Mouse (Mus musculus) Muller cell, postnatal 12 days (primary cell): ENCODE results near the gene Slc25a27.

Source experiments
- DNase-seq: peaks from one replicate; pipeline ENCODE4 v3.0.0-alpha.2; 2015; ENCODE audit errors: inconsistent ontology term

The Slc25a27 gene

DNA sequence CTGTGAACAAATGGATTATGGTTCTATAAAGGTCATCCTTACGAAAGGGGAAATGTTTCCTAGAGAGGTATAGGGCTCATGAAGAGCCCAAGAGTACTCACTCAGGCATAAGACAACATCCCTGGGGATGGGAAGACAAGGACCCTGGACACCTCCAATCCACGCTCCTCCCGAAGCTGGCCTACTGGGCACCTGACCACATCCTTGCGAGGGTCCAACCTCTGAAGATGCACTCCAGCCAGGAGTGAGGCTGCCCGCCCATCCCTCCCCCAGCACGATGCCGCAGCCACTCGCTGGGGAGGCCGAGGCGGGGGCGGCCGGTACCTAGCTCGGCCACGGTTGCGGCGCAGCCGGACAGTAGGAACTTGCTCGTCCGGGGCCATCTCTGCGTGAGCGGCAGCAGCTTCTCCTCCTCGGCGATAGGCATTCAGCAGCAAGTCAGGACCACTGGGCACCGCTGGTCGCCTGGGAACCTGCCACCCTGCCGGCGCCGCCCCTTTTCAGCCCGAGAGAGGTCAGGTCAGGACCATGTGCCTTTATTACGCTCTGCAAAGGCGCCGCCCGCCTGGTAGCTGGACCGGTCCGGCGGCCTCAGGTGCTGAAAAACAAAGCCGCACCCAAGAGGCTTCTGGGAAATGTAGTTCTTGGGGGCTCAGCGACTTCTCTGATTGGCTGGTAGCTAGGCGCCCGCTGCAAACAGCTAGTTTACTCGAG lies at the start of gene Slc25a27:
Gene Slc25a27, minus strand, starts transcription at position 639 of the 714 bp plus-strand sequence.
- DNase-seq = peak; percentile 92

DNA sequence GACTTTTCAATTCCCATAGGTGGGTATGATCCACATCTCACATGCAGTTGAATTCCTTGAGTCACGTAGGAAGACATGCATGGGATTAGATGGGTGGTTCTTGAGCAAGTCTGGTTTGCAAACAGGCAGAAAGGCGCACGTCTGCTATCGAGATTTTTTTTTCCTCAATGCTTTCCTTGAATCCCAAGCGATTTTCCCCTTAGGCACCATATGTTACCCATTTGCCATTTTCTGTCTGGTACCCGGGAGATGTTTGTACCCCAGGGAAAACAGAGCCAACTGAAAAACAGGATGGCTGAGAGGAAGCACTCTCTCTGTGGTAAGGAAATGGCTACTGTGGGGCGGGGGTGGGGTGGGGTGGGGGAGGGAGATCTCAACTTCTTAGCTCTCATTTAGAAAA lies 49.6 kb upstream of the Slc25a27 start:
- DNase-seq = no peak

DNA sequence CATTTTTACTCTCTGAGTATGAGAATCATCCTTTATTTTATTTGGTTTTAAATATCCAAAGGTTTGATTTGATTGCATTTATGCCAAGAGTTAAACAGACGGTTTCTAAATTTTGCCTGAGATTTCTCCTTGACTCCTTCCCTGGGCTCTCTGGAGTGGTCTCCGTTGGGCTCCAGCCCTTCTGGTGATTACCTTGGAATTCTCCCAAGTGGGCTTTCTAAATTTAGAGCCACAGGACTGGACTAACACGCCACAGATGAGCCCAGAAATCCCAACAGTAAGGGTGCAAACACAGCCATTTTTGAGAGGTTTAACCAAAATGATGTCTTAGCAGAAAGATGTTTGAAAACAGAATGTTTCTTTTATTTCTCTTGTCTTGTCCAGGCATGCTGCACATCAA lies 47.2 kb upstream of the Slc25a27 start:
- DNase-seq = no peak

DNA sequence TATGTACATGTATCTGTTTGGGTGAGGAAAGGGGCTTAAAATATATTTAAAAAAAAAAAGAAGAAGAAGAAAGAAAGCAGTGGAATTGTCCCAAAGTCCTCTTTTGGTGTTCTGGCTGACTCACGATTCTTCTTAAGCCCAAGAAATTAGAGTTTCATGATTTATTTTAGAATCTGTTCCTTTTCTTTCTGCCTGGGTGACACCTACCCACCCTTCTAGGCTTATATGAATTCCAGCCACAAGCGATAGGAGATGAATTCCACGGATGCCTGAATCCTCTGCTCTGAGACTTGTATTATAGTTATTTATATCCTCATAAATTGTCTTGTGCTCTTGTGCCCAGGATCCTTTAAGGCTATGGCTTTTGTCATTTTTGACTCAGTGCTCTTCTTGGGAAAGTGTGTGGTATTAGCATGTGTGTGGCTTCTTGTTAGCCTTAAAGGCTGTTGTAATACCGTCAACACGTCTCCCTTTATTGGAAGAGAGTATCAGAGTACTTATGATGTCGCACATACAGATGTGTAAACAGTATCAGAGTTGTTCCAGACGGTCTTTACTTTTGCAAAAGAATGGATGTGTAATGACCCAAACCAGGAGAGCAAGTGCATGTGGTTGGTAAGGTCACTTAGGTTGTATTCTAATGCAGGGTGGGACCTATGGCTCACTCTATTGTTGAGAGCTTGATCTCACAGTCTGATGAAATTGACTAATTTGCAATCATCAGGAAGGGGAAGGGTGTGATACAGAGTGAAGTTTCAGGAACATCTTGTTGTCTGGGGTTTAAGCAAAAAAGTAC lies 44.7 kb upstream of the Slc25a27 start:
- no peak for DNase-seq

DNA sequence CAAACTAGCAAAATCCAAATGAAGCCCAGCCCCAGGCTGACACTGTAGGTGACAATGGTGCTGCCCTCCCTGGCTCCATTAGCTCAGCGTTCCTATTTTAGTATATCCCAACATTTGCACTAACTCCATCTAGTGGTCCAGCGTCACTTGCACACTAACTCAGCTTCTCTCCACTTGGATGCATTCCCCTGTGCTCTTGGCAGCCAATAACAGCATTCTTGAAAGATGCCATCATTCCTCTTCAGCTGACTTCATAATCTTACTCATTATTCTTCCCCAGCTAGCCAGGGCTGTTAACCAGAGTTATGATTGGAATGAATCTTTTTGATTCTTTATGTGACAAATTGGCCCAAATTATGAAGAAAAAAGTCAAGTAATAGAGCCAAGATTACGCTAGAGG lies 40.2 kb upstream of the Slc25a27 start:
- DNase-seq = peak; percentile 96

DNA sequence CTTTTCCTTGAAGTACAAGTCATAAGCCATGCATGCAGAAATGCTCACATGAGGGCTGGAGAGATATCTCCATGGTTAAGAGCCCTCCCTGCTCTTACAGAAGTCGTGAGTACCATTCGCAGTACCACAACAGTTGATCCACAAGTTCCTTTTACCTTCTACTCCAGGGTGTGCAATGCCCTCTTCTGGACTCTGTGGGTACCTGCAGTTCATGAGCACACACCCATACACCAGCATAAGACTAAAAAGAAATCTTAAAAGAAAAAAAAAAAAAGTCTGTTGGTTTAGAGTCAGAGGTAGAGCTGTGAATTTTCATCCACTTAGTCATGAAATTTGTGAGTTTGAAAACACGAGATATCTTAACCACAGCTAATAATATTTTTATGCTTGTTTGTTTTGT lies 39.7 kb upstream of the Slc25a27 start:
- DNase-seq = no peak

DNA sequence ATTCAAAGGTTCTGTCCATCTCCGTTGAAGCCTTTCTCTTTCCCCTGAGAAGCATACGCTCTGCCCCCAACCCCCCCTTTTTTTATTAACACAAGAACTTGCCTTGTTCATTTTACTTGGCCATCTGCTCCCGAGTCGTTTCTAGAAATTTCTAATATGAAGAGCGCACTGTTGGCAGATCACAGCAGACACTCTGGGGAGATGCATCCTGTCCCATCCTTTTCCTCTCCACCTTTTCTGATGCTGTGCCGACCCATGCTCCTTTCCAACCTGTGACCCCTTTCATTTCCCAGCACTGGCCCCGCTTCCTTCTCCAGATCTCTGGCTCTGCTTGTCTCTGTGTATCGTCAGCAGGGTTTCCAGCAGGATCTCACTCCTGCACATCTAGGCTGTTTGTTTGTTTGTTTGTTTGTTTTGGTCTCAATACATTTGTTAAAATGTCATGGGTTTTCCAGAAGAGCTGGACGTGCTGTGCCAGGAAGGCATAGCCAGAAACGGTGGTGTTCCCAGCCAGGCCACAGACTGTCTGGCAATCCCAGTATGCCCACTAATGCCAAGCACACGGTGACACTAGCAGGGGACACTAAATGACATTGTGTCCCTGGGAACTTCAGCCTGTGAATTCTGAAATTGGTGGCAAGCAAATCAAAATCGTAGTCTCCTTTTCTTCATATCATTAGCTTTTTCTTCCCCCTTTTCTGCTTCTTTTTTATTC lies 37.4 kb upstream of the Slc25a27 start:
- DNase-seq = no peak

- no peak for DNase-seq
Observed at GRCm38 (mm10) chr17:43701060-43701459, 34.0 kb upstream of the Slc25a27 start.

DNA sequence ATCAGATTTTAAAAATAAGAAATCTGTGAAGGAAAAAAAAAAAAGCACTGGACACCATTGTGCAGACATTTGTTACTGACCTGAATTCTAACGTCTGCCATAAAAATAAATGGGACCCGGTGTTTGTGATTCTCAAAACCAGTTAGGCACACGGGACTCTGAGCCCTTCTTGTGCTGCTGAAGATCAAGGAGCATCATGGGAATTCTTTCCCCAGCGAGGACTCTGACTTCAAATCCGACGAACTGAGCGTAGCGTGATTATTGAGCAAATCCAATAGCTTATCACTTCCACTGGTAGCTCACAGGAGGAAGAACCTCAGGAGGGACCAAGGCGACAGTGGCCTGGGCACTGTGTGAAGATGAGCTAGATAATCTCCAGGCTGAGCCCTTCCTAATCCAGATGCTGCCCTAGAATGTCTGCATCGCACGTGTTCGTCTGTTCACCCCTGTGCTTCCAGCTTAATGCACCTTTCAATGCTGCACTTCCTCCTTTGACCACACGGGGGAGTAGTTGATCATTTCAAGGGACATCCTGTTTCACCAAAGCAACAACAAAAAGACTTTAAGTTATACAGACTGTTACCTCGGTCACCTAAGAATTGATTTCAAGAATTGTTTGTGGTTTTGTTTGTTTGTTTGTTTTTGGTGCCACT lies 32.1 kb upstream of the Slc25a27 start:
- peak; percentile 76 for DNase-seq

DNA sequence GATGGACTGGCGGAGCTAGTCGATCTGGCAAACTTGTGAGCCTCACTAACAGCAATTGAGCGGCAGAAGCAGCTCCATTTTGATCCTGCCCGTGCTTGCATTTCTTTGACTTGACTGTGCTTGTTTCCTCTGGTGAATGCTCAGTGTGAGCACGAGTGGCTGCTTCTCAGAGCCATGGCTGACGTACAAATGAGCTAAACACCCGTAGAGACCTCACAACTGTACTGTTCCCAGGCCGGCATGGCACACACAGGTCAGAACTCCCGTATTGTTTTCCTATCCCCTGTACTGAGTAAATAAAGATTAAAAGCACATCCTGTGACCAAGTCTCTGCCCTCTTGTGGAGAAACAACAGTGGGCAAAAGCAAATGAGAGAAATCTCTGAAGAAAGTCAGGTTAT lies 22.6 kb upstream of the Slc25a27 start:
- DNase-seq = no peak

DNA sequence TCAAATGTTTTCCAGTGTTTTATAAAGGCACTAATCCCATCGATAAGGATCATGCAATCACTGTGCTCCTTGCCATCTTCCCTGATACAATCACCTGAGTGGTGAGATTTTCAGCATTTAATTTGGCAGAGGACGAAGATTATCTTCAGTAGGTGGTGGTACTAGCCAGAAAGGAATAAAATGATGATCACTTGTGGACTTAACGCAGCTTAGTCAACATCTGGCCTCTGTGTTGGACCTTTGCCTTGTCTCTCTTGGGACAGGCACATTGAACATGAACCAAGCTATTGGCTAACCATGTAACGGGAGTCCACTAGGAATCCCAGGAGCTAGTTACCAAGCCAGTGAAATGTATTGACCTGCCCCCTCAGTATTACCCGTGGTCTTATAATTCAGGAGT lies 17.6 kb upstream of the Slc25a27 start:
- DNase-seq = no peak

DNA sequence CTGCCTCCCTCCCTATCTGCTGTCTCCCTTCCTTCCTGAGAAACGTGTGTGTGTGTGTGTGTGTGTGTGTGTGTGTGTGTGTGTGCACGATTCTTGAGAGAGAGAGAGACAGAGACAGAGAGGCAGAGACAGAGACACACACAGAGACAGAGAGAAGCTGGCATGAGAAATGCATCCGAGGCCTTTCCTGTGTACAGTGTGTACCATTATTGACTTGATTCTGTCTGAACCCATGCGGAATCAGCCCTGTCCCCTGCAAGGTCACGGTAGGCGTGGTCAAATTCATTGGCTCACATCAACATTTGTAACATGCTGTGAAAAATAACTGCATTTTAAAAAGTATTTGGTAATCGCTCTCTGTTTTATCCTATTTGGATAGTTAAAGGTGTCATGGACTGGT lies 17.1 kb upstream of the Slc25a27 start:
- DNase-seq = no peak

- DNase-seq = no peak
Observed at GRCm38 (mm10) chr17:43677317-43677716, 10.3 kb upstream of the Slc25a27 start.

GRCm38 (mm10) chr17:43676241-43676640 lies 9.2 kb upstream of the Slc25a27 start:
- no peak for DNase-seq

DNA sequence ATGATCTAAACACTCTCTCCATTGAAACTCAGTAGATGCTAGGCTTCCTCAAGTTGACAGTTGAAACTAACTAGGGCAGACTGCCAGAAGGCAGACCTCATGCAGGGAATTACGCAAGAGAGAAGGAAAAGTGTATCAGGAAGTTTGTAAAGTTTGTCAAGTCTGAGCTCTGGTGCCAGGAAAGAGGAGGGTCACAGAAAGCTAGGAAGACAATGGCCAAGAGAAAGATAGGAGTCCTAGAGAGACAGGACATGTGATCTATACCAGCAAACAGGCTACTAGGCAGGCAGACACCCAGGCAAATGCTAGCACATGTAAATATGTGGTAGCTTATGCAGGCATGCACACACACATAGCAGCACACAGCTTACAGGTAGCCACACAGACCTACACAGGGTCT lies 8.2 kb upstream of the Slc25a27 start:
- peak; percentile 58 for DNase-seq

GRCm38 (mm10) chr17:43671907-43672306 lies 4.9 kb upstream of the Slc25a27 start:
- DNase-seq = no peak

GRCm38 (mm10) chr17:43669145-43669695 lies 2.2 kb upstream of the Slc25a27 start:
- DNase-seq = peak; percentile 34

- no peak for DNase-seq
Observed at GRCm38 (mm10) chr17:43667290-43667843, 353 bp upstream of the Slc25a27 start, which contains the start of gene Cyp39a1. Cyp39a1 (plus strand) TSS chr17:43667425.

GRCm38 (mm10) chr17:43651314-43652046 lies 15.5 kb downstream of the Slc25a27 start:
- no peak for DNase-seq

GRCm38 (mm10) chr17:43649641-43650436 lies 17.2 kb downstream of the Slc25a27 start:
- DNase-seq = peak; percentile 89
